Mouse (Mus musculus) midbrain, embryonic 14.5 days (tissue): Measurements from ENCODE around the gene Mall. TPM values are rescaled to one million over a fixed set of nuclear protein-coding genes. Genes with fewer than 3 reads are reported as not detected.
A peak's percentile ranks its signal among the peaks of the same experiment; 100 is the strongest.

ENCODE experiments used
- ATAC-seq: fragments of 200-750 bp; cut with Nextera tagmentation; 2 replicates; pipeline ENCODE4 v1.8.0; 2017; ENCODE audit warnings: moderate number of reproducible peaks, moderate library complexity; ENCODE audit not compliant: low FRiP score, low TSS enrichment
- DNase-seq: peaks from one replicate; pipeline ENCODE4 v3.0.0-alpha.2; 2015
- H3K27ac ChIP-seq: fragments of 300-500 bp; sonication (generic); replicated peaks from 2 replicates; pipeline ENCODE4 v1.5.1; 2014; ENCODE audit warnings: mild to moderate bottlenecking, low read depth, low read length, moderate library complexity
- H3K27me3 ChIP-seq: fragments of 300-500 bp; sonication (generic); 2 replicates; pipeline ENCODE4 v1.6.1; 2014; ENCODE audit warnings: low read length, control low read depth, mixed read lengths; ENCODE audit not compliant: control insufficient read depth, insufficient read depth
- H3K36me3 ChIP-seq: fragments of 300-500 bp; sonication (generic); 2 replicates; pipeline ENCODE4 v1.6.1; 2014; ENCODE audit warnings: low read length, control low read depth; ENCODE audit not compliant: control insufficient read depth, insufficient read depth
- H3K4me1 ChIP-seq: fragments of 300-500 bp; sonication (generic); 2 replicates; pipeline ENCODE4 v1.6.1; 2014; ENCODE audit warnings: mild to moderate bottlenecking, antibody characterized with exemption, low read length, control low read depth; ENCODE audit not compliant: control insufficient read depth, insufficient read depth
- H3K4me2 ChIP-seq: fragments of 300-500 bp; sonication (generic); 2 replicates; pipeline ENCODE4 v1.6.1; 2014; ENCODE audit warnings: mild to moderate bottlenecking, low read length, moderate library complexity
- H3K4me3 ChIP-seq: fragments of 300-500 bp; sonication (generic); replicated peaks from 2 replicates; pipeline ENCODE4 v1.5.1; 2014; ENCODE audit warnings: low read depth, low read length
- H3K9ac ChIP-seq: fragments of 300-500 bp; sonication (generic); replicated peaks from 2 replicates; pipeline ENCODE4 v1.6.1; 2014; ENCODE audit warnings: mild to moderate bottlenecking, low read length, moderate library complexity
- H3K9me3 ChIP-seq: fragments of 300-500 bp; sonication (generic); 2 replicates; pipeline ENCODE4 v1.6.1; 2016; ENCODE audit warnings: low read length, control low read depth, mixed read lengths; ENCODE audit not compliant: control insufficient read depth
- WGBS: fragments of 180-500 bp; shearing (Covaris S2); extraction: QIAGEN DNeasy Blood & Tissue Kit; methylation state at CpG from one replicate; pipeline ENCODE4 v1.1.7; 2014; 5-methylcytosine and 5-hydroxymethylcytosine counted together
- polyA plus RNA-seq: library from polyadenylated mRNA; unstranded; fragments of >200 nt; fragmentation: Nextera tagmentation; extraction: Ambion mirVana; gene quantifications from 2 replicates; pipeline ENCODE4 v1.2.1, GENCODE M21; 2014

Mall gene
- polyA plus RNA-seq, 1 experiment from 2014 or later: 0.95 TPM

- no peak overlapping the region for H3K4me3 ChIP-seq
- no peak for ATAC-seq
- H3K27ac ChIP-seq: no peak overlapping the region
- DNase-seq: peak; percentile 75
- WGBS: 17% methylated on average over 2 of the region's 2 CpGs
- no peak overlapping the region for H3K9ac ChIP-seq
- no peak overlapping the region for H3K4me2 ChIP-seq
- H3K36me3 ChIP-seq: no peaks in the 10 kb centered on the region
- no peaks in the 10 kb centered on the region for H3K4me1 ChIP-seq
- H3K9me3 ChIP-seq: no peaks in the 10 kb centered on the region
- H3K27me3 ChIP-seq: no peaks in the 10 kb centered on the region
Measured at GRCm38 (mm10) chr2:127667843-127668506, 61.8 kb downstream of the Mall start.

DNA sequence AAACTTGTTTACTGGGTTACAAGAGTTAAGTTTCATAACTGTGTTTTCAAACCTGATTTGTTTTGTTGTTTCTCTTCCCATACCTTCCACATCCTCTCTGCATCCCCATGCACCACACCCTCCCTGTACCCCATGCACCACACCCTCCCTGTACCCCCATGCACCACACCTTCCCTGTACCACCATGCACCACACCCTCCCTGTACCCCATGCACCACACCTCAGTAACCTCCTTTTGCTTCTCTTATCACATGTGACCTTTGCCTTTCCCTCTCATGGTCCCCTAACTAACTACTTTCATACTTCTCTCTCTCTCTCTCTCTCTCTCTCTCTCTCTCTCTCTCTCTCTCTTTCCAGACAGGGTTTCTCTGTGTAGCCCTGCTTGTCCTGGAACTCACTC is 62.7 kb downstream of the Mall start:
- Histone ChIP-seq H3K9me3 (no peaks in the 10 kb centered on the region), H3K4me2 (no peak overlapping the region), H3K9ac (no peak overlapping the region), H3K27me3 (no peaks in the 10 kb centered on the region), H3K4me1 (no peaks in the 10 kb centered on the region), H3K27ac (no peak overlapping the region), H3K4me3 (no peak overlapping the region), H3K36me3 (no peaks in the 10 kb centered on the region)
- no peak for DNase-seq
- ATAC-seq: no peak

DNA sequence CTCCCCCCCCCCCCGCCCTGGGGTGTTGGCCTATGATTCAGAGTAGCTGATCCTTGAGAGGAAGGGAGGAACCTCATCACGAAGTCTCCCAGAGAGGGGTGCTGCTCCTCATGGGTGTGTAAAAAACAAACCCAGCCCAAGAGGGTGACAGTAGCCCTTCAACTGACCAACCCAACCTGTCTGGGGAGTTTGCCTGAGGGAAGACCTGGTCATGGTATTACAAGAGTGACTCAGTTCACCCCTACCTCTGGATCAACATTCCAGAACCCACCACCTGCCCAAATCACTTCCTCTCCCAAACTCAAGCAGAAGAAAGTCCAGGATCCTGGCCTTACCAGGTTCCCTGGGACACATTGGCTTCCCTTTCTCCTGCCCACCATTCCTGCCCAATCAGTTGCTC is 67.0 kb downstream of the Mall start:
- 33% methylated on average over 1 of the region's 2 CpGs for WGBS

GRCm38 (mm10) chr2:127656086-127656720 is 73.5 kb downstream of the Mall start, which contains the start of gene Mal:
Gene Mal (minus strand): TSS chr2:127656695.
- H3K9me3 ChIP-seq: no peaks in the 10 kb centered on the region
- no peaks in the 10 kb centered on the region for H3K36me3 ChIP-seq
- WGBS: under 1% methylated on average over 43 of the region's 43 CpGs
- H3K4me1 ChIP-seq: peaks cover 7% of the 10 kb centered on the region; the same call in 1 of the 2 replicates
- peaks cover 34% of the 10 kb centered on the region for H3K27me3 ChIP-seq
- H3K4me2 ChIP-seq: peak within 1 kb of the TSS; percentile 88
- peak within 1 kb of the TSS; percentile 45; the same call in 1 of the 2 replicates for H3K9ac ChIP-seq
- peak; percentile 41 for DNase-seq
- H3K27ac ChIP-seq: no peak within 1 kb of the TSS
- no peak for ATAC-seq
- H3K4me3 ChIP-seq: peak within 1 kb of the TSS; percentile 42

More for the DNA sequence above, 67.0 kb downstream of the Mall start:
- Histone ChIP-seq H3K27me3 (no peaks in the 10 kb centered on the region), H3K27ac (no peak overlapping the region), H3K4me1 (no peaks in the 10 kb centered on the region), H3K4me2 (no peak overlapping the region), H3K36me3 (no peaks in the 10 kb centered on the region), H3K9me3 (no peaks in the 10 kb centered on the region), H3K4me3 (no peak overlapping the region), H3K9ac (no peak overlapping the region)
- no peak for ATAC-seq
- no peak for DNase-seq

DNA sequence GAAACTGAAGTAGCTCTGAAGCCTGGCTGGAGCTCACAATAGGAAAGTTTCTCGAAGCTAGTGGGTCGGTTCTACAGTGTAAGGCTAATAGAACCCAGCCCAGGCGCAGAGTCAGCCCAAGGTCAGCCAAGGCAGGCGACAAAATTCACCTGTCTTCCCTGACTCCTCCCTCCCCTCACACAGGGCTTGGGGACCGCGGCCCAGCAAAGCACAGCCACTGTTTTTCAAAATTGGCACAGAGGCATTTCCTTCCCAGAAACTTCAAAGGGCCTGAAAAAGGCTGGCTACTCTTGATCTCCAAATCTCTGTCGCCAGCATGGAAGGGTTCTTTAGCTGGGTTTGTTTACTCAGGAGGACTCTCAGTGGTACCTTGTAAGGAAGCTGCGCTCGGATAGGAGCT is 74.3 kb downstream of the Mall start:
- WGBS: 6% methylated on average over 9 of the region's 9 CpGs
- Histone ChIP-seq H3K27ac (no peak overlapping the region), H3K4me3 (peak overlapping the region; percentile 42; the same call in 1 of the 2 replicates), H3K9ac (no peak overlapping the region), H3K4me1 (peaks cover 7% of the 10 kb centered on the region; the same call in 1 of the 2 replicates), H3K4me2 (no peak overlapping the region), H3K36me3 (no peaks in the 10 kb centered on the region), H3K27me3 (peaks cover 34% of the 10 kb centered on the region), H3K9me3 (no peaks in the 10 kb centered on the region)
- no peak for ATAC-seq
- peak; percentile 2 for DNase-seq

DNA sequence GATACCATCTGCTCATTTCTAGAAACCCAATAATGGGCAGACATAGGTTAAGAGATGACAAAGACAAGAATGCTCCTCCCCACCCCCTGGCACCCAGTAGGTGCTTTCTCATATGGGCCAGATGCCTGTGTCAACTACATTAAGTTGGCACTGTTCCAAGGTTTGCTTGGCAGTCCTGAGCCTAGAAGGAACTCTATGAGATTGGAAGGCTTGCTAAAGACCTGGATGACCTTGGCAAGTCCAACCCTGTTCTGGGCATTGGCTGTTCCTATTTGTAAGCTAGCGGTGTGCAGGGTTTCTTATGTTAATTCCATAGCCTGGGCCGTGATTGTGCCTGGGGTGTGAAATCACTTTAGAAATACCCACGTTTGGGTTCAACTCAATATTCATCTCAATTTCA is 74.9 kb downstream of the Mall start:
- no peaks in the 10 kb centered on the region for H3K36me3 ChIP-seq
- ATAC-seq: no peak
- no peak overlapping the region for H3K9ac ChIP-seq
- peaks cover 7% of the 10 kb centered on the region; the same call in 1 of the 2 replicates for H3K4me1 ChIP-seq
- no peak for DNase-seq
- H3K27ac ChIP-seq: no peak overlapping the region
- 43% methylated on average over 3 of the region's 3 CpGs for WGBS
- peaks cover 34% of the 10 kb centered on the region for H3K27me3 ChIP-seq
- H3K4me3 ChIP-seq: no peak overlapping the region
- no peaks in the 10 kb centered on the region for H3K9me3 ChIP-seq
- no peak overlapping the region for H3K4me2 ChIP-seq

Other genes with a start within 250 kb of the Mall start
- gene Kcnip3, start 207.8 kb downstream of the Mall start, polyA plus RNA-seq: 10.7 and 13.1 TPM in 2 replicates
- not detected in 2 replicates for gene Prom2, start 188.5 kb downstream of the Mall start, polyA plus RNA-seq
- gene Zfp661, start 142.8 kb downstream of the Mall start, polyA plus RNA-seq: 6.2 and 10.2 TPM in 2 replicates
- 148 TPM in 2 replicates for gene Mrps5, start 142.7 kb downstream of the Mall start, polyA plus RNA-seq
- gene Mal, start 73.2 kb downstream of the Mall start, polyA plus RNA-seq: 1.3 and 3.0 TPM in 2 replicates
- 10.8 and 17.2 TPM in 2 replicates for gene Nphp1, start 59.0 kb upstream of the Mall start, polyA plus RNA-seq
- 38.2 and 44.6 TPM in 2 replicates for gene Mtln, start 62.6 kb upstream of the Mall start, polyA plus RNA-seq
- gene Bub1, start 101.9 kb upstream of the Mall start, polyA plus RNA-seq: 3.0 and 5.0 TPM in 2 replicates
- gene Acoxl, start 108.9 kb upstream of the Mall start, polyA plus RNA-seq: 0.13 and 0.24 TPM in 2 replicates